Mouse (Mus musculus): ENCODE data around the gene Lemd2. TPM values are rescaled to one million over a fixed set of nuclear protein-coding genes. Genes with fewer than 3 reads are reported as not detected.

Lemd2 gene
- polyA plus RNA-seq, 1 experiment: 46.3 TPM

GRCm38 (mm10) chr17:27155752-27156151 is 48.5 kb downstream of the Lemd2 start:
- TF ChIP-seq CTCF (IDR thresholded peaks at IDR 0.05; ENCODE audit: control insufficient read depth, insufficient read depth, low read length) (no peak), POLR2A (IDR thresholded peaks at IDR 0.05; ENCODE audit: borderline replicate concordance, control insufficient read depth, low read depth, low read length) (no peak)
- H3K4me3 ChIP-seq (replicated peaks; ENCODE audit: control insufficient read depth, low read depth, low read length): no peak overlapping the region
- 87% methylated on average over 8 of the region's 8 CpGs for WGBS
- no peak overlapping the region for H3K27ac ChIP-seq (ENCODE audit: control insufficient read depth, insufficient read depth, low read depth, low read length, poor library complexity)
- H3K4me1 ChIP-seq (ENCODE audit: control insufficient read depth, insufficient read depth, low read length): peaks cover 4% of the 10 kb centered on the region

DNA sequence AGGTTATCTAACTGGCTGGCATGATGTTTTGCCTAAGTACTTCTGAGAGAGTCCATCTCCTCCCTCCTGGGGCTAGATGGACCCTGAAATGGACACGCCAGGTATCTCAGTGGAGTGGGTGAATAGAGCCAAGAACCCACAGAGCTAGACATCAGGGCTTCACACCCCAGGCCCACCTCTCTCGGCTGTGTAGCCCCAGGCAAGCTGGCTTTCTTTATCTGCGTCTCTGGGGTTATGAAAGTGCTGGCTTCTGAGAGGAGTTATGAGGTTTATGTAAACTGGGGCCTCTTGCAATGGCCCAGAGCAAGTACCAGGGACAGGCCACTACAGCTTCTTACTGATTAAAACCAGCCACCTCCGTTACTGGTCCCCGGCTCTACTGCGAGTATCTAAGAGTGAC is 49.4 kb downstream of the Lemd2 start:
- WGBS: 88% methylated on average over 6 of the region's 6 CpGs
- H3K4me1 ChIP-seq (ENCODE audit: control insufficient read depth, insufficient read depth, low read length): peaks cover 4% of the 10 kb centered on the region
- no peak for TF ChIP-seq POLR2A (IDR thresholded peaks at IDR 0.05; ENCODE audit: borderline replicate concordance, control insufficient read depth, low read depth, low read length)
- TF ChIP-seq CTCF (IDR thresholded peaks at IDR 0.05; ENCODE audit: control insufficient read depth, insufficient read depth, low read length): no peak
- H3K4me3 ChIP-seq (replicated peaks; ENCODE audit: control insufficient read depth, low read depth, low read length): no peak overlapping the region
- H3K27ac ChIP-seq (ENCODE audit: control insufficient read depth, insufficient read depth, low read depth, low read length, poor library complexity): no peak overlapping the region

GRCm38 (mm10) chr17:27154256-27154655 is 50.0 kb downstream of the Lemd2 start:
- 91% methylated on average over 14 of the region's 14 CpGs for WGBS
- Histone ChIP-seq H3K4me3 (replicated peaks; ENCODE audit: control insufficient read depth, low read depth, low read length) (no peak overlapping the region), H3K4me1 (ENCODE audit: control insufficient read depth, insufficient read depth, low read length) (peaks cover 4% of the 10 kb centered on the region), H3K27ac (ENCODE audit: control insufficient read depth, insufficient read depth, low read depth, low read length, poor library complexity) (no peak overlapping the region; the same call in 1 of the 2 replicates)
- TF ChIP-seq POLR2A (IDR thresholded peaks at IDR 0.05; ENCODE audit: borderline replicate concordance, control insufficient read depth, low read depth, low read length): no peak
- no peak for TF ChIP-seq CTCF (IDR thresholded peaks at IDR 0.05; ENCODE audit: control insufficient read depth, insufficient read depth, low read length)

- peaks cover 4% of the 10 kb centered on the region for H3K4me1 ChIP-seq (ENCODE audit: control insufficient read depth, insufficient read depth, low read length)
- TF ChIP-seq POLR2A (IDR thresholded peaks at IDR 0.05; ENCODE audit: borderline replicate concordance, control insufficient read depth, low read depth, low read length): no peak
- no peak for TF ChIP-seq CTCF (IDR thresholded peaks at IDR 0.05; ENCODE audit: control insufficient read depth, insufficient read depth, low read length)
- H3K4me3 ChIP-seq (replicated peaks; ENCODE audit: control insufficient read depth, low read depth, low read length): no peak overlapping the region
- H3K27ac ChIP-seq (ENCODE audit: control insufficient read depth, insufficient read depth, low read depth, low read length, poor library complexity): peak overlapping the region; percentile 76
- WGBS: 76% methylated on average over 9 of the region's 9 CpGs
Measured at GRCm38 (mm10) chr17:27153773-27154193, 50.5 kb downstream of the Lemd2 start.

- WGBS: 52% methylated on average over 8 of the region's 8 CpGs
- Histone ChIP-seq H3K27ac (ENCODE audit: control insufficient read depth, insufficient read depth, low read depth, low read length, poor library complexity) (peak overlapping the region; percentile 76), H3K4me1 (ENCODE audit: control insufficient read depth, insufficient read depth, low read length) (peaks cover 4% of the 10 kb centered on the region), H3K4me3 (replicated peaks; ENCODE audit: control insufficient read depth, low read depth, low read length) (no peak overlapping the region)
- TF ChIP-seq POLR2A (IDR thresholded peaks at IDR 0.05; ENCODE audit: borderline replicate concordance, control insufficient read depth, low read depth, low read length): no peak
- TF ChIP-seq CTCF (IDR thresholded peaks at IDR 0.05; ENCODE audit: control insufficient read depth, insufficient read depth, low read length): no peak
Measured at GRCm38 (mm10) chr17:27152976-27153723, 51.1 kb downstream of the Lemd2 start.

GRCm38 (mm10) chr17:27151411-27151810 is 52.9 kb downstream of the Lemd2 start:
- no peak overlapping the region for H3K27ac ChIP-seq (ENCODE audit: control insufficient read depth, insufficient read depth, low read depth, low read length, poor library complexity)
- H3K4me3 ChIP-seq (replicated peaks; ENCODE audit: control insufficient read depth, low read depth, low read length): no peak overlapping the region
- 70% methylated on average over 8 of the region's 8 CpGs for WGBS
- peaks cover 4% of the 10 kb centered on the region for H3K4me1 ChIP-seq (ENCODE audit: control insufficient read depth, insufficient read depth, low read length)
- TF ChIP-seq POLR2A (IDR thresholded peaks at IDR 0.05; ENCODE audit: borderline replicate concordance, control insufficient read depth, low read depth, low read length) (no peak), CTCF (IDR thresholded peaks at IDR 0.05; ENCODE audit: control insufficient read depth, insufficient read depth, low read length) (peak; percentile 70)

GRCm38 (mm10) chr17:27150871-27151270 is 53.4 kb downstream of the Lemd2 start:
- peaks cover 4% of the 10 kb centered on the region for H3K4me1 ChIP-seq (ENCODE audit: control insufficient read depth, insufficient read depth, low read length)
- TF ChIP-seq POLR2A (IDR thresholded peaks at IDR 0.05; ENCODE audit: borderline replicate concordance, control insufficient read depth, low read depth, low read length): no peak
- TF ChIP-seq CTCF (IDR thresholded peaks at IDR 0.05; ENCODE audit: control insufficient read depth, insufficient read depth, low read length): no peak
- 73% methylated on average over 7 of the region's 7 CpGs for WGBS
- H3K27ac ChIP-seq (ENCODE audit: control insufficient read depth, insufficient read depth, low read depth, low read length, poor library complexity): no peak overlapping the region
- no peak overlapping the region for H3K4me3 ChIP-seq (replicated peaks; ENCODE audit: control insufficient read depth, low read depth, low read length)

GRCm38 (mm10) chr17:27146323-27146923 is 57.8 kb downstream of the Lemd2 start:
- WGBS: 53% methylated on average over 8 of the region's 8 CpGs
- Histone ChIP-seq H3K4me3 (replicated peaks; ENCODE audit: control insufficient read depth, low read depth, low read length) (no peak overlapping the region), H3K4me1 (ENCODE audit: control insufficient read depth, insufficient read depth, low read length) (no peaks in the 10 kb centered on the region), H3K27ac (ENCODE audit: control insufficient read depth, insufficient read depth, low read depth, low read length, poor library complexity) (no peak overlapping the region)
- TF ChIP-seq CTCF (IDR thresholded peaks at IDR 0.05; ENCODE audit: control insufficient read depth, insufficient read depth, low read length) (no peak), POLR2A (IDR thresholded peaks at IDR 0.05; ENCODE audit: borderline replicate concordance, control insufficient read depth, low read depth, low read length) (no peak)
